Mouse (Mus musculus): Measurements from ENCODE around the gene Fgfr2.

GRCm38 (mm10) chr7:132930055-132930454 lies 193.1 kb downstream of the Fgfr2 start:
- no peak for TF ChIP-seq CTCF (IDR thresholded peaks at IDR 0.05; ENCODE audit: control insufficient read depth, insufficient read depth, insufficient replicate concordance, low read depth, low read length)
- no peak for TF ChIP-seq POLR2A (IDR thresholded peaks at IDR 0.05; ENCODE audit: control insufficient read depth, low read depth, low read length)
